Comparison of ENCODE assay signal across 9 mouse cellular contexts in the genomic region with DNA sequence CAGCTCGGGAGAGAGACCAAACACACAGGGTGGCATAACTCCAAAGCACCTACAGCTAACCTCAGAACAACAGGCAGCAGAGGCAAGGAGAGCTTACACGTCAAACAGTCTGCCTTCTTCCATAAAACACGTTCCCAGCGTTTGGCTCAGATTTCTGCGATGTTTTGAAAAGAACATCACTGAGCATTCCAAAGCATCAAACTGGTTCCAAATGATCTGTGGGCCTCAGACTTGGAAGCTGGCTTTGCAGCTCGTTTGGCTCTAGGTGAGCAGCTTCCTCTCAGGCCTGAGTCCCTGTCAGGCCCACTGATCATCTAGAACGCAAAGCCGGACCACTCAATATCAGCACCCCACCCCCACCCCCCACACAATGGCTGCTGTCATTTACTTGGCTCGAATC.
A peak's percentile ranks its signal among the peaks of the same experiment; 100 is the strongest.
DNase-seq lines count a peak whose midpoint lies in the region; ATAC-seq lines count a peak whose summit lies in the region.
"Had no signal": no experiment of that assay in that cellular context is flagged by ENCODE, and none has a peak within 500 bp of the region (broad histone marks: within the 10 kb centered on the region; RNA-seq: fewer than 3 reads in every experiment).

No protein-coding gene starts in this region.

- H3K27me3 ChIP-seq in heart, embryonic 15.5 days, result peaks cover 57% of the 10 kb centered on the region
- H3K27me3 ChIP-seq in heart, embryonic 12.5 days (replicated peaks), result peaks cover 58% of the 10 kb centered on the region
- no peaks in the 10 kb centered on the region for H3K27me3 ChIP-seq in embryonic facial prominence, embryonic 13.5 days
- H3K27me3 ChIP-seq in heart, embryonic 16.5 days (ENCODE audit: control insufficient read depth, insufficient read depth, low read length), result peaks cover 39% of the 10 kb centered on the region

- no peak overlapping the region for H3K4me2 ChIP-seq in heart, embryonic 15.5 days
- H3K4me2 ChIP-seq in heart, embryonic 12.5 days, result no peak overlapping the region
- H3K4me2 ChIP-seq in embryonic facial prominence, embryonic 13.5 days, result peak overlapping the region; percentile 45
- no peak overlapping the region for H3K4me2 ChIP-seq in heart, embryonic 16.5 days (ENCODE audit: low read depth, low read length)

- peak; percentile 7 for DNase-seq in lung, postnatal 25 days (ENCODE audit: low spot score)
- no peak for DNase-seq in right cerebral cortex, postnatal 14 days
- DNase-seq: left cerebral cortex, postnatal 4 days had no signal

- WGBS in heart, embryonic 15.5 days, result 61% methylated on average over 9 of the region's 9 CpGs
- WGBS in heart, embryonic 12.5 days, result 85% methylated on average over 9 of the region's 9 CpGs
- 24% methylated on average over 9 of the region's 9 CpGs for WGBS in embryonic facial prominence, embryonic 13.5 days
- 72% methylated on average over 9 of the region's 9 CpGs for WGBS in heart, embryonic 16.5 days

- H3K9me3 ChIP-seq in heart, embryonic 15.5 days (replicated peaks), result no peaks in the 10 kb centered on the region
- peaks cover 9% of the 10 kb centered on the region; the same call in 1 of the 2 replicates for H3K9me3 ChIP-seq in heart, embryonic 12.5 days (replicated peaks)
- peaks cover 3% of the 10 kb centered on the region; the same call in 1 of the 2 replicates for H3K9me3 ChIP-seq in embryonic facial prominence, embryonic 13.5 days
- peaks cover 7% of the 10 kb centered on the region; the same call in 1 of the 2 replicates for H3K9me3 ChIP-seq in heart, embryonic 16.5 days (replicated peaks; ENCODE audit: control insufficient read depth, low read length)

- H3K4me1 ChIP-seq in heart, embryonic 15.5 days (replicated peaks), result peaks cover 5% of the 10 kb centered on the region; the same call in 1 of the 2 replicates
- peaks cover 7% of the 10 kb centered on the region; the same call in 1 of the 2 replicates for H3K4me1 ChIP-seq in heart, embryonic 12.5 days (replicated peaks)
- peaks cover 38% of the 10 kb centered on the region for H3K4me1 ChIP-seq in embryonic facial prominence, embryonic 13.5 days
- 0 out of 2 replicates have a peak, but pooled peaks cover 2% of the 10 kb centered on the region for H3K4me1 ChIP-seq in heart, embryonic 16.5 days (ENCODE audit: control insufficient read depth, insufficient read depth, low read length)

- H3K9ac ChIP-seq in heart, embryonic 15.5 days, result no peak overlapping the region
- H3K9ac ChIP-seq in heart, embryonic 12.5 days, result no peak overlapping the region
- H3K9ac ChIP-seq in embryonic facial prominence, embryonic 13.5 days, result no peak overlapping the region; the same call in 1 of the 2 replicates
- H3K9ac ChIP-seq in heart, embryonic 16.5 days (ENCODE audit: low read length), result no peak overlapping the region

- H3K36me3 ChIP-seq in heart, embryonic 15.5 days, result 0 out of 2 replicates have a peak, but pooled peaks cover 11% of the 10 kb centered on the region
- H3K36me3 ChIP-seq in heart, embryonic 12.5 days, result peaks cover 27% of the 10 kb centered on the region
- peaks cover 53% of the 10 kb centered on the region for H3K36me3 ChIP-seq in embryonic facial prominence, embryonic 13.5 days
- peaks cover 6% of the 10 kb centered on the region for H3K36me3 ChIP-seq in heart, embryonic 16.5 days (ENCODE audit: control insufficient read depth, insufficient read depth)

- H3K27ac ChIP-seq in heart, embryonic 15.5 days, result peak overlapping the region; percentile 44
- no peak overlapping the region for H3K27ac ChIP-seq in heart, embryonic 12.5 days (ENCODE audit: poor library complexity, severe bottlenecking)
- peak overlapping the region; percentile 98 for H3K27ac ChIP-seq in embryonic facial prominence, embryonic 13.5 days
- peak overlapping the region; percentile 12; the same call in 1 of the 2 replicates for H3K27ac ChIP-seq in heart, embryonic 16.5 days (ENCODE audit: low read length)

- ATAC-seq in heart, embryonic 15.5 days (replicated peaks; ENCODE audit: insufficient number of reproducible peaks, insufficient read depth, low FRiP score, low read depth), result no peak
- no peak for ATAC-seq in heart, embryonic 12.5 days (ENCODE audit: insufficient number of reproducible peaks, low FRiP score)
- ATAC-seq in embryonic facial prominence, embryonic 13.5 days (ENCODE audit: insufficient number of reproducible peaks, insufficient read depth, low FRiP score, low TSS enrichment, low read depth), result no peak
- ATAC-seq in heart, embryonic 16.5 days (replicated peaks; ENCODE audit: extremely low read depth, insufficient read depth, low FRiP score), result no peak
- ATAC-seq in granulocyte monocyte progenitor cell, adult 5-6 weeks (replicated peaks; ENCODE audit: poor library complexity, severe bottlenecking), result no peak
- ATAC-seq: activated CD4-positive, CD25-positive, alpha-beta regulatory T cell, adult 4 months had no signal

- no peak overlapping the region for H3K4me3 ChIP-seq in heart, embryonic 15.5 days
- H3K4me3 ChIP-seq in heart, embryonic 12.5 days, result no peak overlapping the region
- no peak overlapping the region for H3K4me3 ChIP-seq in embryonic facial prominence, embryonic 13.5 days
- no peak overlapping the region for H3K4me3 ChIP-seq in heart, embryonic 16.5 days (ENCODE audit: low read length)
